Mouse (Mus musculus) mouse trophoblast stem cell (cell line): Measurements from ENCODE around the gene Exoc2.

Source experiments
- in situ Hi-C, 2 experiments: fragments of 300-500 bp; cut with MseI, MboI; formaldehyde crosslinking; loops; 2 replicates in 1 of 2; 3 replicates in 1 of 2; pipeline ENCODE4 v1.15.1; 2025

Exoc2 gene

DNA sequence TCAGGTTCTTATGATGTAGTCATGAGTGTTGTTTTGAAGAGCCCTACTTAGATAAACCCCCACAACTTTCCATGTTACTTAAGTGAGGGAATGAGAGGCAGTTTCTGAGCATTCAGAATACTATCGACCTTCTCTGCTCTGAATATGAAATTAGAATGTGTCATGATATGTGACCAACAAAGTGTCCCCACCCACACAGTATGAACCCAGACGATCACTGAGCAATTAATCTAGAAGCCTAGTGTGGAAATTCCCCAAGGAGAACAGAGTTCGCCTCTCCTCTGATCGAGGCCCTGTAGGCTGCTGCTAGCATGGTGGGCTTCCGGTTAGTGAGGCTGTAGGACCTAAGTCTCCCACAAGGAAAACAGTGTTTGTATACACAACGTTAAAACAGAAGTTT, 142.5 kb downstream of the Exoc2 start:
- in situ Hi-C loops, result no loop called here

DNA sequence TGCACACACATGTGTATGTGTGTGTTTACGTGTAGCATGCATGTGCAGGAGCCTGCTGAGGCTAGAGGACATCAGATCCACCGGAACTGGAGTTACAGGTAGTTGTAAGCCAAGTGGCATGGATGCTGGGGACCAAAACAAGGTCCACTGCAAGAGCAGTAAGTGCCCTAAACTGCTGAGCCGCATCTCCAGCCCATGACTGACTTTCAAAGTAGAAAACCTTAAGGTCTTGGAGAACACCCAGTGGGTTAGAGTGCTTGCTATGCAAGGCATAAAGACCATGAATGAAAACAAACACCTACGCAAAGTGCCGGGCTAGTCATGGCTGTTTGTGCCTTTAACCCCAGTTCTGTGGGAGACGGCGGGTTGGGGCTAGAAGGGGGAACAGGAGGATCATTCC, 147.4 kb downstream of the Exoc2 start:
- in situ Hi-C loops, result no loop called here

DNA sequence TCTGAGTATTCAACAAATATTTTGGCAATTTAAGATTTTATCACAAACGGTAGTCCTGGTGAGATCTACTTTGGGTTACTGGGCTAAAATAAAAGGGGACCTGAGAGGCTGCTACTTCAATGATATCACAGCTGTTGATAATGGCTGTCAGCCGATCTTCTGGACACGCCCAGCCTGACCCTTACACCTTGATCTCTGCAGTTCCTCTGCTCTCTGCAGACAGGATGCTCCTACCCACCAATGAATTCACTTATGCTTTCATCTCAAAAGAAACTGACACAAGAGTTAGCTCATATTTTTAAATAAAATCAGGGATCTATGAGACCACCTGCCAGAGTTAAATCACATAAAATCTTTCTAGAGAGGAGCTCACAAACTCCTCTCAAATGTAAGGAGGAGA, 149.0 kb downstream of the Exoc2 start:
- in situ Hi-C loops, result no loop called here

DNA sequence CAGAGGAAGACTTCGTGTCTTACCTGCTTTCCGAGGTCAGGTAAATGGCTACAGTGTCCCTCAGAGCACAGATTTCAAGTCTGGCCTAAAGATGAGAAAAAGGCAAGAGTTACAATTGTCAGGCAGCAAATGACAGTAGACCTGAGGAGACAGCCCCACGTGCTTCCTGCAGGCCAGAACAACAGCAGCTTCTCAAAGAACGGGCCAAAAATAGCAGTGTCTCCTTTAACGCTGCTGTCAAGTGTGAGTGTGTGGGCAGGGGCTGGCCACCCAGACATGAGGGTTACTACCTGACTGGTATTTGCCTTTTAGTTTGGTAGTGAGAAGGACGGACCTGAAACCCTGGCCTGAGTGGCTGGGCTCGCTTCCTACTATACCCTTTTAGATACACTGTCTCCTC, 153.3 kb downstream of the Exoc2 start:
- in situ Hi-C loops, result no loop called here

DNA sequence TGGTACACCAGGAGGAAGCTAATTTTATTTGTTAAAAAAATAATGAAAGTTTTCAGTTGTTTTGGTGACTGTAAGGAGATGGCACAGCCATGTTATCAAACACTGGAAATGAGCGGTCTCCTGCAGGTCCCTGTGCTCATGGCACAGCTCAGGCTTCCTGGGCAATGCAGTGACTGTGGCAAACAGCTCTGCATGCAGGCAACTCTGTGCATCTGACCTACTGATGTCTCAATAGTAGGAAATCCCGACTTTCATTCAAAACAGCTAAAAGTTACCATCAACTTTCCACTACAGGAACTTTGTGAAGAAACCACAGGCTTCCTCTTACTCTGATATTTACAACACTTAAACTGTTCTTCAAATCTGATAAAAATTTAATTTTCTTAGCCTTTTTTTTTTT, 154.0 kb downstream of the Exoc2 start:
- in situ Hi-C loops, result no loop called here

DNA sequence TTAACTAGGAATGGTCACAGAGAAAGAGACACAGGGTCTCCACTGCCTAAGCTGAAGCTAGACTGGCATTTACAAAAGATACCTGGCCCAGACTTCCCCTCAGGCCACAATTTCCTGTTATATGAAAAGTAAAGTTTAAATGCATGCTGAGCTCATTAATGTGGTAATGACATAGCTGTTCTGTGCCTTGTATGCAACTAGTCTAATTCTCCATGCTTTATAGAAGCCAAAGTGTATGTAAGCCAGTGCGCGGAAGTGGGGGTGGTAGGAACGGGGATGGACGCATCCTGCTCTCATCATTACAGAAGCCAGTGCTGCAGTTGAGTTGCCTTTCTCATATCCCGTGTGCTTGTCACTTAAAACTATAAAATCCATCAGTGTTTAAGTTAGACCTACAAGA, 156.5 kb downstream of the Exoc2 start:
- in situ Hi-C loops, result no loop called here

DNA sequence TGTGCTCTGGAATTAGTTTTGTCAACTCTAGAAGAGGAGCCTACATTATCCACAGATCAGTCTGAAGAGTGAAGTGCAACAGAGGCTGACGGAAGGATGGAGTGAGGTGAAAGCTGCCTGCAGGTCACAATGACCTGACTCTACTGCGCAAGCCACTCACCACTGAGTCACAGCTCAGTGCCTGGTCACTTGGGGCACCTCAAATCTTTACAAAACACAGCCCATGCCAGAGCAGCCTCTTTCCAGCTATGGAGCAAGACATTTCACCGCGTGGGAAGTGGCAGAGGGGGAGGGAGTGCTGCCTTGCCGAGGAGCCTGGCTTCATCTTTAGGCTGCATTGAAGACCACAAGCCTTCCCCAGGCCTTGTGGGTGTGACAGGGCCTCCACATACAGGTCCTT, 159.6 kb downstream of the Exoc2 start:
- in situ Hi-C loops, result no loop called here

DNA sequence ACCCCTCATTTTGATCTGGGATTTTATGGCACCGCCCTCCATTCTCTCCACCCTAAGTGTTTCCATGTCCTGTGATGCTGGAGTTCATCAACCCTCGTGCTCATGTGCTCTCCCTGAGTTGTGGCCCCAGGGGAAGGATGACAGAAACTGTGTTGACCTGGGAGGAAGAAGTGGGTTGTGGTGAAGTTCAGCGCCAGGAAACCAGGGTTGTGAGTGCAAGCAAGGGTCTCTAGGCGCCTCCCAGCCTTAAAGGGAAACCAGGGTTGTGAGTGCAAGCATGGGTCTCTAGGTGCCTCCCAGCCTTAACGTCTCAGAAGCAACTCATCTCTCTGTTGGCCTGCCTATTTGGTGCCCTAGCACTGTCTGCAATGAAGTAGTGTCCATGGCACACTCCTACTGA, 160.4 kb downstream of the Exoc2 start:
- in situ Hi-C loops, result no loop called here

DNA sequence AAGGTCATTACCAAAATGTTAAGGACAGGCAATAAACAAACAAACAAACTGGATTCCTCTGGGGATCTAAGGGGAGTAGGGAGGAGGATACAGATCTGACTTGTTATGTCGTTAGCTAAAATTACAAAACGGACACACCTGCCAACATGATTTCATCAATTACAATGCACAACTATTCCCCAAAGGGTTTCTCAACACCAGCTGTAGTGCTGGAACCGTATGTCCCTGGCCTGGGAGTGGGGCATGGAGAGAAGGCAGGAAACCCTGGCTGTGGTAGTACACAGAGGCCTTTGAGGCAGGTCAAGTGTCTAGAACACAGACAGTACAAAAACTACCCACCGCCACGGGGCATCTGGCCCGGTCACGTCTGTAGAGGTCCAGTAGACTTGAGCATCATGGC, 164.7 kb downstream of the Exoc2 start:
- in situ Hi-C loops, result no loop called here

DNA sequence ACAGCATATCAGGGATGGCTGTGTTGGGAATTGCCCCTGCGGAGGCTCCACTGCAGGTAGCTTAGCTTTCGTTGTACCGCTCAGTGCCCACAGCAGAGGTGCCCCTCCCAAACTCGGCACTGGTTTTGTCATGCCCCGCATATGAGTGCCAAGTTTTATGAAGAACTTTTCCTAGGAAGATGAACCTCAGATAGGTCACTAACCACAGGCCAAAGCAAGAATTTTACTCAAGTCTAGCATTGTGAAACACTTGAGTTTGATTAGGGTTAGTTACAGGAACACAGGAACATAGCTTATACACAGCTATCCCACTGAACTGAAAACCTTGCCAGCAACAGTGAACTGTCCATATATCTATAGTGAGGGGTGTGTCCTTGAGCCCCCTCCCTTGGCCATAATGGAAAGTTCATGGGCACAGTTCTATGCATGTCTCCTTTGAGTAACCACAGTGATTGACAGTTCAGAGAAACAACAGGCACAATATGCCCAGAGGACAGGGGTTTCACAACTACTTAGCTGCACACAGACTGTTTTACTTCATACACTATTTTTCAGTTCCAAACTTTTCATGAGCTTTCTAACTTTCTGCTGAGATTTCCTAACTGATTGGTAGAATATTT, 171.4 kb downstream of the Exoc2 start:
- in situ Hi-C loops, result no loop called here

DNA sequence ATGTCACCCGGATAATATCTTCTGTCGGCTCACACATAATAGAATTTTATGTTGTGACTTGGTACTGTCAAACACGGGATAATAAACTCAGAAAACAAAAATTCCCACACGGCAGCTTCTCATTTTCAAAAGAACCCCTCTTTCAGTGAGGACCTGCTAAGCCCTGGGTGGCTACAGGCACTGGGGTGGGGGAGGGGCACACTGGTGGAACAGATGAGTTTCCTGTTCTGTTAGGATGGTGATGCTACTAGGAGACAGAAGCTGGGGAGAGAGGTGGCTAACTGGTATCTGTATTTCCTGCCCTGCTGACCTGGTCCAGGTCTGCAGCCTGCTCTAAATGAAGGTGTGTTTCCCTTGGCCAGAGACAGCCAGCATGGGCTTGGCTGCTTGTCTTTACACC, 172.0 kb downstream of the Exoc2 start:
- in situ Hi-C loops, result no loop called here

DNA sequence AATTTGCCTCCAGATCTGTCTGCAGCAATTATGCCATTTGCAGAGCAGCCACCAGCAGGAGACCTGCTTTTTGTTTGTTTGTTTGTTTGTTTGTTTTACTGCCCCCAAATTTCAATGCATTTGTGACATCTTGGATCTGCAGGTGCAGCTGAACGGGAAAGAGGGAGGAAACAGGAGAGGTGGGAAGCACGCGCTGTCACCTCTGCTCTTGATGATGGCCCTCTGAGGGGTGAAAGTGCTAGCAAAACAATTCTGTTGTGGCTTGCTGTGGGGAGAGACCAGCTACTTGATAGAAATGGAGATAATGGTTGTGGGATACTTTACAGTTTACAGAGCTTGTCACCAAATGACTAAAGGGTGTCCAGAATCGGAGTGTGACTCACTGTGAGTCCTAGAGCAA, 177.9 kb downstream of the Exoc2 start:
- in situ Hi-C loops, result no loop called here

DNA sequence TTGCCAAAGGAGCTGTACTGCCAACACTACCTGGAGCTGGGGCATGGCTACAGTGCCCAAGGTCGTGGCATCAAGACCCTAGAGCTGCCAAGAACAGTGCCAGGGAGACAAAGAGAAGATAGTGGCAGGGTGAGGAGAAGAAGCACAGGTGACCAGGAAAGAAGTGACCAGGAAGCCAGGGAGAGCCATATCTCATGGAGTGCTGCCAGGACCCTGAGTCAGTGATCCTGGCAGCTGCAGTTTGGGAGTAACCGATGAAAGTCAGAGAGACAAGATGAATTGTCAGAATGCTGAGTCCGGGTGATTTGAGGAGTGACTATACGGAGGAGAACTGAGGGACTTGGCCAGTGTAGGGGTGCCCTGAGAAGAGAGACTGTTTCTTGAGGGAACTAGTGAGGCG, 180.3 kb downstream of the Exoc2 start:
- in situ Hi-C loops, result no loop called here

DNA sequence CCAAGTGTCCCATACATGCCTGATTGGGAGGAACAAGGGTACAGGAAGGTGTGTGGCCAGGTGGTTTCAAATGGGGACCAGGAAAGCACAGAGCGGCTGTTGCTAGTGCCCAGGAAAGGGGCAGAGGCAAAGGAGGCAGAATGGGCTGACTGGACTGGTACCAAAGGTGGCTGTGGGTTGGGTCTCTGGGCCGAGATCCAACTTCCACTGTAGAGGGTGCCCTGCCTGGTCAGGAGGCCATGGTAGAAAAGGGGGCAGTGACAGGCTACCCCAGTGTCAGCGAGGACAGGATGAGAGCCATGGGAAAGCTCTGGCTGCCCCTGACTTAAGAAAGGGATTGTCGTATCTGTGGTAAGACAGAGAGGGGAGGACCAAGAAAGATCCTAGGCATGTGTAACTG, 180.7 kb downstream of the Exoc2 start:
- in situ Hi-C loops, result no loop called here

DNA sequence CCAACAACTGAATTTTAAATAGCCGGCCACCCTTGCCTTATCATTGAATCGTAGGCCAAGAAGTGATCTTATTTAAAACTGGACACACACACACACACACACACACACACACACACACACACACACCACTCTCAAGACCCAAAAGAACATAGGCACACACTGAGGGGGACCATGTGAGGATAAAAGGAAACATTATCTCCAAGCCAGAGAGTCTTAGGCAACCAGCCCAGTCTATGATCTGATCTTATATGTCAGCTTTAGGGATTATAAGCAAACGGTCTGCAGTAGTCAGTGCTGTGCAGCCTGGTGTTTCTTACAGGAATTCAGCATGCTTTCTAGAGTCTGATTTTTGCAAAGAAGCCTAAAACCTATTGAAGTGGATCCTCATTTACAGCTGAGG, 181.2 kb downstream of the Exoc2 start:
- in situ Hi-C loops, result no loop called here

DNA sequence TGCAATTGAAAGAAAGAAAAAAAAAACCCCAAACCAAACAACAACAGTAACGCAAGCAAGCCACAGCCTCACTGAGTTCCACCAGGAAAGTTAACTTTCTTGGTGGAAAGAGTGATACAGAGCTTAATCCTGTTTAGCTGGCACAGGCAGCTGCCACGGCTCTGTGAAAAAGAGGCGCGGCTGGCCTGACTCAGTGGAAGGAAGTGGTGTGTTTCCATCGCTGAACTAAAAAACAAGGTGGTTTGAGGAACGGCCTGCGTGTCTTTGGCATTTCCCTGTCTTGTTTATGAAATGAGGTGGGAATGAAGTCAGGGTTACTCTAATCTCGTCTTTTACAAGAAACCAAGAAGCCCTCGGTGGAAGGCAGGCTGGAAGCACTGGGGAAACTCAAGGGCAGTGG, 181.6 kb downstream of the Exoc2 start:
- in situ Hi-C loops, result no loop called here

DNA sequence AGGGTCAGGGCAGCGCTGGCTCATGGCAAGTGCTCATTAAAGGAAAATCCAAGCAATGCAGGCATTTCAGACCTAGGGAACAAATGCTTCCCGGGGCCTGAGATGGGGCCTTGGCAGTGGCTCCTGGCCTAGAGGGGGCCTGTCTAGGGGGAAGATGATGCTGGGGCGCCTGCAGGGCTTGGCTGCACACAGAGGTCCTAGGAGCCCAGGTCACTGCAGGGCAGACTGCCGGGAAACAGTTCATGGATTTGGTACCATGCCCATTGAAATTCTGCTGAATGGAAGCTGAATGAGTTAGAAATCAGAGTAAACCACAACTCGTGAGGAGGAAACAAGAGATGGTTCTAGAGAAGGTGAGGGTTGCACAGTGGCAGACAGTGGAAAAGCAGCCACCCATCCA, 183.9 kb downstream of the Exoc2 start:
- in situ Hi-C loops, result no loop called here

DNA sequence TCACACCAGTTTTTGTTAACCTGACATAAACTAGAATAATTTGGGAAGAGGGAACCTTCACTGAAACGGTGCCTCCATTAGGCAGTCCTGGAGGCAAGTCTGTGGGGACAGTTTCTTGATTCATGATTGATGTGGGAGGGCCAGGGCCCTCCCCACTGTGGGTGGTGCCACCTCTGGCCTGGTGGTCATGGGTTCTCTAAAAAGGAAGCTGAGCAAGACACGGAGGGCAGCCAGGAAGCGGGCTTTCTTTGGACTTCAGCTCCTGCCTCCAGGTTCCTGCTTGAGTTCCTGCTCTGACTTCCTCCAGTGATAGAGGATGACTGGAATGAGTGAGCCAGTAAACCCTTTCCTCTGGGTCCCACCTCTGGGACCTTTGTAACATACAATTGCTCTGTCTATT, 185.5 kb downstream of the Exoc2 start:
- in situ Hi-C loops, result no loop called here

DNA sequence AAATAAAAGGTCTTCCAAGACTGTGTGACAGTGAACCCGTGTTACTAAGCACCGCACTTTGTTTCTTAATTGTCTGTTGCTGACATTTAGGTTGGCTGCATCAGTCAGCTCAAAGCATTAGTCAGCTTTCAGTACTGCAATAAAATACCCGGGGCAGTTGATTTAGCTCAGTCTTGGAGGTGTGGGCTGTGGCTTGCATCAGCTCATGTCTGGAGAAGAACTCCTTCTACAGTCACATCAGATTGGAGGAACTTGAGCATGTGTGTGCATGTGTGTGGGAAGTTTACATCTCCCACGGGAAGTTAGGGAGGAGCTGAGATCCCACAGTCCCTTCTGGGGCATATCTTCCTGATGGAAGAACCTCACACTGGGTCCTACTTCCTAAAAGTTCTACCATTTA, 185.9 kb downstream of the Exoc2 start:
- in situ Hi-C loops, result no loop called here

DNA sequence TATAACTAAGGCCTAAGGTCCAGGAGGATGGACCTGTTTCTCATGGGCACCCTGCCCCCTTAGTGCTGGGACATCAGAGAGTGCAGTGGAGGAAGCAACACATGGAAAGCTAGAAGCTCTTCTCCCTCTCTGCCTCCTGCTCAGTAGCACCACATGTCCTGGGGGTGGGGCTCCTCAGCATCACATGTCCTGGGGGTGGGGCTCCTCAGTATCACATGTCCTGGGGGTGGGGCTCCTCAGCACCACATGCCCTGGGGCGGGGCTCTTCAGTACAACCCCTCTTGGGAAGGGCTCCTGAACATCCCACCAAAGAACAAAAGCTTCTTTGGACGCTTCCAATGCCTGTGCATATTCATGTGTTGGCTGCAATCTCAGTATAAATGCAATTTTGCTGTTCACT, 186.3 kb downstream of the Exoc2 start:
- in situ Hi-C loops, result no loop called here

DNA sequence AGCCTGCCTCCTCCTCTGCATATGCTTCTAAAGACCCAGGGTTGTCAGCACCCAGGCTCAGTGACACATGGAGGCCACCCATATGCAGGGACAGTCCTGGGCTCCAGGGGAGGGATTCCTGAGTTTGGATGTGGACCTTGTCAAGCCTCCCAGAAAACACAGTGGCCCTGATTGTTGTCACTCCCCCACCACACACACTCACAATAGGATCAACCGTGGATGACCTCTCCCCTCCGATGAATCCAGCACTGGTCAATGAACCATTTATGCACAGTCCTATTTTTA, 186.9 kb downstream of the Exoc2 start:
- in situ Hi-C loops, result no loop called here

DNA sequence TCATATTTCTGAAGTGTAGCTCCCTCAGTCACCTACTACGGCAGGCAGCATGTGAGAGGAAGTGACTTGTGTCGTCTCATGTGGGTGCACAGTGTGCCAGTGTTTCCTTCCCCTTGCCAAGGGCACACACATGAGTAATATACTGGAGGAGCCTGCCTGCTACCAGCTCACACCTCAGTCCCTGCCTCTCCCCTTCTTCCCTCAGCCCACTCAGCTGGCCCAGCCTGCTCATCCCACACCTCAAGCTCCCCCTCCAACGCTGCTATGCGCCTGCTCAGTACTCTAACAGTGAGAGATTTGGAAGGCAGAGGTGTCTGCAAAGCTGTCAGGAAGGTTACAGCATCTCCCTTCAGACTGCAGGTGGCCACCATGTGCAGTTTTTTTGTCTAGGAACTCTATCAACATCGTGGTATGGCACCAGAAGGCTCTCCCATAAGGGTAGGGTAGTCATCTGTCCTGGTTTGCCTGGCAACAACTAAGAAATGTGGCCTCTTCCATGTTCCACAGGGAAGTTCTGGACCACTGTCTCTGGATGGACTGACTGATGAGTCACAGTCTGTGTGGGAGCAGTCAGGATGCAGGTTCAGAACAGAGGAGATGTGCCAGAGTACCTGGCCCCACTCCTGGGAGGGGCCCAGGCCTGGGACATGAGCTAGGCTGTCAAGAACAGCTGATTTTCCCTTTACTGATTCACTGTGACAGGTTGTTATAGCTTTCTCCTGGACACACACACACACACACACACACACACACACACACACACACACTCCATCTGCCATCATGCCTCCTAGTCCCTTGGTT, 187.5 kb downstream of the Exoc2 start:
- in situ Hi-C loops, result no loop called here

DNA sequence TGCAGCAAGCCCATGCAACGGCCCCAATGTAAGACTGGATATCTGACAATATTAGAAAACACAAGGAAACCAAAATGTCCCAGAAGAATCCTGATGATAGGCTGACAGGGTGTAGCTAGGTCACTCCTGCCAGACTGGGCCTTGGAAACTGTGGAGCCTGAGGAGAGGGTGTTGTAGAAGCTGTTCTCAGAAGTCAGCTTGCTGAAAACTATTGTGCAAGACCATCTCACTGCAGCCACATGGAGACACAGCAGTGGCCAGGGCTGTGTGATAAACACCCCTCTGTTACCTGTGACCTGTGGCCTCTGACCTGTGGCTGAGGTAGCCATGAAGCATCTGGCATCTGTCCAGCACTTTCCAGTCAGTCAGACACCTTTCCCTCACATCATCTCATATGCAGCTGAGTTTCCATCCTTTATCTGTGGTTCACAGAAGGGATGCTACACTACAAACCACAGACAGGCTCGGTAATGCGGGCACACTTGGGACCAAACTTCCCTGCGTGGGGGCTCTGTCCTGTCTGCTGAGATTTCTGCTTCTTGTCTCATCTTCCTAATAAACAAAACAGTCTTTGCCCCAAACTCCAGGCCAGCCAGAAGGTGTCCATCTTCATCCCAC, 188.4 kb downstream of the Exoc2 start:
- in situ Hi-C loops, result no loop called here

DNA sequence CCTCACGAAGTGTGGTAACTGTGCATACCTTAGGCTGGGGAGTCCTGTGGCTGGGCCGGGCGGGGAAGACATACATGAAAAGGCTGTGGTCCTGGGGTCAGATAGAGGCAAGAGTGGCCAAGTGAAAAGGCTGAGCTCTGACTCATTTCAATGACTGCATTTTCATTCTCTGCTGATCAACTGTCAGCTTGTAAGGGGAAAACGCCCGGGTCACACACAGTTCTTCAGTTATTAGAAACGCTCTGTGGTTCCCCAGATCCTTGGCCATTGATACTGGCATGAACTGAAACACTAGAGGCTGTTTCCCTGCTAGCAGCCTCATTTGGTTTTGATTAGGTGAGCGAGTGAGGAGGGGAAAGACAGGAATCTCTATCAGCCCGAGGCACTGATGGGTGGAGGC, 191.5 kb downstream of the Exoc2 start:
- in situ Hi-C loops, result no loop called here
